Mouse (Mus musculus) adipocyte (in vitro differentiated cells): ENCODE results near the gene Arhgef28.
A peak's percentile ranks its signal among the peaks of the same experiment; 100 is the strongest.
"Not testable (repeated sequence)": the region's sequence is repeated elsewhere in the genome, so short reads cannot be mapped to it uniquely, and the experiment has no call there.

Source experiments
- DNase-seq: peaks from one replicate; pipeline ENCODE4 v3.0.0-alpha.2; 2016; ENCODE audit warnings: low spot score

Gene Arhgef28

DNA sequence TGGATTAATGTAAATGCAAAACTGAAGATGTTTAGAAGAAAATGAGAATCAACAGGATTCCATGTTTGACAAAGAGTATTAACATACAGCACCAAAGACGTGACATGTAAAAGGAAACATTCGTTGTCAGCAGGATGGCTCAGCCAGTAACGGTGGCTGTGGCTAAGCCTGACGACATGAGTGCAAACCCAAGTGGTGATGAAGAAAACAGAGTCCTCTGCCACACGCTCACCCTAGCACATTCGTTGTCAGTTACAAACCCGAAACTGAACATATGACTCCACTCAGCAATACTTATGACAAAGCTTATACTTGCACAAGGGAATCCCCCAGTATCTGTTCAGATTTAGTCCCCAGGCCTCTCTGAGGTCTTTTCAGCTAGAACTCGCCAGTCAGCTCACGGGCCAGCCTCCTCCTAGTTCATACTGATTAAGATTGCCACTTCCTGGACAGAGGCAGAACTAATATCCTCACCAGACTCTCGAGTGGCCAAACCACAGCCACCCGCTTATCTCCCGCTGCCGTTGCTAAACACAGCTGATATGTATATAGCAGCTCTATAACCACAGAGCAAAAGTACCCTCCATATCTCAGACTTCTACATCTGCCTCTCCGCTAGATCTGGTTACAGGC is 82.0 kb downstream of the Arhgef28 start:
- DNase-seq: no peak

DNA sequence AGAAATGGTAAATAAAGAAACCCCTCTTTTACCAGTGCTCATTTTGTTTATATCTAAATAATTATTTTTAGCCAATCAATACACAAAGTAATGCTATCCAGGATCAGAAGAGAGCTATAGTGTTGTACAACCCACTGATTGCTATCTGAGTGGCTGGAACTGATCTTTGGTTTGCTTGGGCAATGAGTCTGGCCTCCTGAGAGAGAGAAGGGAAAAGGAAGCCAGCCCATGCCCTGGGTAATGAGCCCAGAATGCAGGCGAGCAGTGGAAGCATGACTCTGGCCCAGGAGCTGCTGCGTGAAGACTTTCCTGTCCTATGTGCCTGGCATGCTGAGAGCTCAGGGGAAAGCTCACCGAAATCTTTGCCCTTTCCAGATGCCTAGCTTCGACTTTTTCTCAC is 83.5 kb downstream of the Arhgef28 start:
- DNase-seq: peak; percentile 8

DNA sequence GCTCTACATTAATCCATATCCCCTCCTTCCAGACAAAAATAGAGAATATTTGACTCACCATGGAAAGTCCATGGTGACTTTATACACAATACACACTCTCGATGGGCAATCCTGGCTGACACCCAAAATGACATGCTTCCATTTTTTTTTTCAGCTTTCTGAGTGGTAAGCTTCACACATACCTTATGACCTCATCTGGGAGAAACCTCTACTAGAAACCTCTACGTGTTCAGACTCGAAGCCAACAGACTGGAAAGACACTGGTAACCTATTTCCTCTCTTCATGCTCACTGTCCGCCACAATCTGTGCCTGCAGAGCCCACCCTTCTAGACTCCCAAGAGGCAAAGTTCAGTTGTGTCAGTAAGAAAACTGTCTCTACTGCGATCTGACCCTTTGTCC is 84.2 kb downstream of the Arhgef28 start:
- DNase-seq: no peak

DNA sequence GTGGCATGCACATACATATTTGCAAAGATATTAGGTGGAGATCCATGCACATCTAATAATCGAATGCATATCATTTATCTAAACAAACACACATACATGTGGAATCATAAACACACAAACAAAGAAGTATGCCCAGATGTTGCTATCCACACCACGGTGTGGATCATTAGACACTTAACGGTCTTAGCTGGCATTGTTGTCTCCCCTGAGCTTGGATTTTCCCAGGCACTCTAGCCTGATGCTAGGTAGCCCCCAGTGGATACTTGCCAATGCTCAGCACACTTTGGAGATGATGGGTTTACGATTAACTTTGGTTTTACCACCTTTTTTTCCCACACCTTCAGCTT is 85.1 kb downstream of the Arhgef28 start:
- no peak for DNase-seq

DNA sequence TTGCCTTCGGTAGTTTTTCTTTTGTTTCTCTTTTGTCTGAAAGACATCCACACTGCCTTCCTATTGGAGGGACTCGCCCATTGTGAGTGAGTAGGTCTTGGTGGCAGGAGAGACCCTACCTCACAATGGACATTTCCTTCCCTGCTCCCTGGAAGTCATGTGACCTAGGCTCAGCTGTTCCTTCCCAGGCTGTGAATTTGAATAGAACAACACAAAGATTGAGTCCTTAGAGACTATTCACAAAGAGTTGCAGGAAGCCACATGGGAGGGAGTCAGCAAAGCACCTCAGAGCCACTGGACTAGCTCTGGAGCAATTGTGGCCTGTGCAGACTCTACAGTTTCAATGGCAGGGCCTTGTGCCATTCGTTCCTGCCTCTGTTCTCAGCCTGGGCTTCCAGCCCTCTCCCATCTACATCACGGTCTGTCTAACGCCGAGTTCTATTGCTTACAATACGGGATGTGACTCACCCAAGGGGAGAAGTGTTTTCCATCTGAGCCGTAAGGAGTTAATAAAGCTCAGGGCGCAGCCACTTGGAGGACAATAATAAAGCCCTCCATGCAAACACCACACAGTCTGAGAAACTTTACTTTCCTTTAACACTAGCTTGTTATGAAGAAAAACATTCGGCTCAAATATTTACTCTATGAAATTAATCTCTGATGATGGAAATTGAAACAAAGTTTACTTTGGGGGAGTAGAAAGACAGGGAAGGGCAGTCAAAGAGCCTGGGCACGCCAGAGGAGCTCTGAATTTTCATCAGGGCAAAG is 85.7 kb downstream of the Arhgef28 start:
- DNase-seq: no peak

DNA sequence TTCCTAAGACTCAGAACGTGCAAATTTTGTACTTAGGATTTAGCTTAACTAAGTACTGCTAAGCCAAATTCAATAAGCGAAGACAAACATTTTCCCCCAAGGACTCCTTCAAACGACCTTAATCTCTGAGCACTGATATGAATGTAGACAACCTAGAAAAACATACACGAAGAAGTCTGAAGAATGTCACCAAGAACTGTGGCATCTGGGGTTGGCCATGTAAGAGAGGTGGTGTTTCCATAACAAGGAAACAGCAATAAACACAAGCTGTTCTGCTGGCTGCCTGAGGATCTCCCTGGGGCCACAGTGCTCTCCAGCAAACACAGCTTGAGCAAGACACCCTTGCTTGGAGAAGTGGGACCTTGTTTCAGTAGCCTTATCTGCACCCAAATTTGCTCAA is 87.9 kb downstream of the Arhgef28 start:
- DNase-seq: no peak

DNA sequence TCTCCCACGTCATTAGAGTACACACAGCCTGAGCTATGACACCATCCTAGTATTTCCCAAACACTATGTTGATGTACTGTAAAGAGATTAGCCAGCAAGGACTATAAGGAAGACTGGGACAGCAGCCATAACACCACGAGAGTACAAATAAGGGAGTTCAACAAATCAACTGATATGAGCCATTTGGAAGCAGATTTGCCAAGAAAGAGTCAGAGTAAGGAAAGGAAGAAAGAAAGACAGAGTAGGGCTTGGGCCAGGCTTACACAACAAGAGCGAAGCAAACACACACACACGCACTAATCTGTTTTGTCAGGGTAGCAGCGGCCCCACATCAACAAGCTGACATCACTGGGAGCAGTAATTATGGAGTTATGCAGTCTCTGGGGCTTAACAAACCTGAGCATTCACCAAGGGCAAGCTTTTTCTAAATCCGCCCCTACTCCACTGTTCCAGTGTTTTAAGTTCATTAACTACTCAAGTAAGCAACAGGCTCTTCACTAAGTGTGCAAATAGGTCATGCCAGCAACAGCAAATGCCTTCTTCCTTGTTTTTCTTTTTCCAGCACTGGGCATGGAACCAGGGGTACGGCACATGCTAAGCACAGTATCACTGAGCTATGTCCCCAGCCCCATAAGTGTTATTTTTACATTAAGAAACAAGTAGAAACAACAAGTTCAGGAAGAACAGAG is 88.5 kb downstream of the Arhgef28 start:
- peak; percentile 13 for DNase-seq

DNA sequence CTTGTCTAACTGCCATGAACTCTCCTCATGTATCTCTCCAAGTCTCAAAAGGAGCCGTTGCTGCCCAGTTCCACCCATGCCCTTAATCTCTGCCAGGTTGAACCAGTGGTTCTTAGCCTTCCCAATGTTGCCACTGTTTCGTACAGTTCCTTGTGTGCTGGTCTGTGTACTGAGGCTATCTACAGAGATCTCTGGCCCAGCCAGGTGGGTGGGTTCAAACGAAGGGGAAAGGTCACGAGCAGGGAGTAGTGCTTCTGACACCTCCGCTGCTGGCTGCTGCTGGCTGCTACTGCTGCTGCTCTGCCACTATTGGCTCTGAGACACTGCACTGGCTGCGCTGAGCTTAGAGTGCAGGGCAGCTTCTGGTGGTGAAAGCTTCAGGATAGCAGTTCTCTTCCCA is 90.6 kb downstream of the Arhgef28 start:
- DNase-seq: no peak

DNA sequence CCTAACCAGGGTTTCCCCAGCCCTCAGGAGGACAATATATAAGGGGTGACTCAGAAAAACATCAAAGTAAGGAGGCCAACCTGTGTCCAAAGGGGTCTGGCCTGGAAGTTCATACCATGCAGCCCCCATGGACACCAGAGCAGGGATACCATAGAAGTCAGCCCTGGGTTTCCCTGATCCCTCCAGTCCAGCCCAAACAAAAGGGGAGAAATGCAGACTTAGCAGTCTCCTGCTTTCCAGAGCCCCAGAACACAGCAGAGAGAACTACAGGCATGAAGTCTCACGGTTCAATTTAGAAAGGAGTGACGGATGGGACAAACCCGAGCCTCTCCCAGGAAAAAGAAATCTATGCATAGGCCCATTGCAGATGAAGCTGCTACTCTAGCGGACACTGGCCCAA is 91.2 kb downstream of the Arhgef28 start:
- no peak for DNase-seq

DNA sequence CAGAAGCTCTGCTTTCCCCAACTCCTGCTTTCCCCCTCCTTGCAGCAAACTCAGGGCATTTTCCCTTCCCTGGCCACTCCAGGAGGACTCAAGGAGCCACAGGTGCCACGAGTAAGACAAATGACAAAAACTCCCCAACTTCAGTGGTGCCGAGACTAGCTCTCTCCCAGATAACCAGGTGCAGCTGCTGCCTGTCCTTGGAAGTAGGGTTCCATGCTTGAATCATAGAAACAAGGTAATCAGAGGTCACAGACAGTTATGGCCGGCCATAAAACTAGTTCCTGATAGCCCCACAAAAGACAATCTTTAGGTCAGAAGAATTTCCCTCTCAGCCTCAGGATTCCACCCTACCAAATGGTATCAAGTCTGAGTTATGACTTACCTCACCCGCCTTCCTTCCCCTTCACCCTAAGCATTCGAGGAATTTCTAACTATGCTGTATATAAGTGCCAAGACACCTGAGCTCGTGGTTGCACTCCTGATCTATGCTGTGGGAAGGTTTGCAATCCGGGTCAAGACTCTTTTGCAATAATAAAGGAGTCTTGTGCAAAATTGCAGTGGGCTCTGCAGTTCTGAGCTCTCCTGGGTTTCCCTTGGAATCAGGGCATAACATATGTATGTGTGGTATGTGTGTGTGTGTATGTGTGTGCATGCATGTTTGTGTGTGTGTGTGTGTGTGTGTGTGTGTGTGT is 93.3 kb downstream of the Arhgef28 start:
- DNase-seq: no peak

DNA sequence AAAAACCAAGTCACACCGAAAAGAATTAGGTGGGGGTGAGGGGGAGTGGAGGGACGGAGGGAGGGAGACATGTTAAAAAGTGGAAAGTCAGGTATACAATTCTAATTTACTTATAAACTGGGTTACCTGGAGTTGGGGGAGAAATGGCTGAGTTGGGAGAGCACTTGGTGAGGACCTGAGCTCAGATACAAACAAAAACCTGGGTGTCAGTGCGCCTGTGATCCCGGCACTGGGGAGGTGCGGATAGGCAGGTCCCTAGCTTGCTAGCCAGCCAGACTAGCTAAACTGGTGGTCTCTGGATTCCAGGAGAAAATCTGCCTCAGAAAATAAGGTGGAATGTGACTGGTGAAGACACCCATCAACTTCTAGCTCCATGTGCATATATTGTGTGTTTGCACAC is 94.7 kb downstream of the Arhgef28 start:
- no peak for DNase-seq

DNA sequence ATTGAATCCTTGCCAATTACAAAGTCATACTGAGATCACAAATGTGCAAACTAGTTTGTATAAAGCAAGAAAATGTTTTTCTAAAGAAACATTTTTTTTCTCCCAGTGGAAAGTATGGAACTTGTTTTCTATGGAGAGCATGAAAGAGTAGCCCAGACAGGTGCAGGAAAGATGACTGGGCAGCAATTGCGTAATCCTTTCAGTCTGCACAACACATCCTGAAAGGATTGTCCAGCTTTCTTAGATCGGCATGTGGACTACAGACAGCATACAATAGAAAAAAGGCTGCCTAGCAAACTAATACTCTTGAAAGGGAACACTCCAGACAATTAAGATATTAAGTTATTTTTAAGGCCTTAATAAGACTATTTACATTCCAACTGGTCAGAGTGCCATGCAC is 95.2 kb downstream of the Arhgef28 start:
- DNase-seq: no peak

DNA sequence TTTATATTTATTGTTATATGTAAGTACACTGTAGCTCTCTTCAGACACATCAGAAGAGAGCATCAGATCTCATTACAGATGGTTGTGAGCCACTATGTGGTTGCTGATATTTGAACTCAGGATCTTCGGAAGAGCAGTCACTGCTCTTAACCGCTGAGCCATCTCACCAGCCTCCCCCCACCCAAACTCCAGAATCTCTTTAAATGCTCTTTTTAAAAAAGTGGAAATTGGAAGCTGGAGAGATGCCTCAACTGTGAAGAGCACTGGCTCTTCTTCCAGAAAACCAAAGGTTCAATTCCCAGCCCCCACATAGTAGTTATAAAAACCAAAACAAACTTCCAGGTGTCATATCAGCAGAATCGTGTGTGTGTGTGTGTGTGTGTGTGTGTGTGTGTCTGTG is 97.8 kb downstream of the Arhgef28 start:
- not testable (repeated sequence) for DNase-seq

DNA sequence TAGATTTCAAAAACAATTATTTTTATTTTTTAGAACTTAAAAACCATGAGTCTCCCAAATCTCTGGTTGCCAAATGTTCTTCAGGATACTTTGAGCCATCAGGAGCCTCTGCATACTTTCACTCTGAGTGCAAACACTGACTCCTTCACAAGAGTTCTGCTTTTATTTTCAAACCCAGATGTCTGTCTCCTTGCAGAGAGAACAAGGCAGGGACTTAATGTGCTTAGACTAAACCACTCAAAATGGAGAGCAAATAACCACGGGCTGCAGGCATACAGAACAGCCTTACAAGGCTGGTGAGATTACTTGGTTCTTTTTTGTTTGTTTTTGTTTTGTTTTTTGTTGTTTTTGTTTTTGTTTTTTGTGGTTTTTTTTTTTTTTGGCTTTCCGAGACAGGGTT is 98.6 kb downstream of the Arhgef28 start:
- DNase-seq: no peak

DNA sequence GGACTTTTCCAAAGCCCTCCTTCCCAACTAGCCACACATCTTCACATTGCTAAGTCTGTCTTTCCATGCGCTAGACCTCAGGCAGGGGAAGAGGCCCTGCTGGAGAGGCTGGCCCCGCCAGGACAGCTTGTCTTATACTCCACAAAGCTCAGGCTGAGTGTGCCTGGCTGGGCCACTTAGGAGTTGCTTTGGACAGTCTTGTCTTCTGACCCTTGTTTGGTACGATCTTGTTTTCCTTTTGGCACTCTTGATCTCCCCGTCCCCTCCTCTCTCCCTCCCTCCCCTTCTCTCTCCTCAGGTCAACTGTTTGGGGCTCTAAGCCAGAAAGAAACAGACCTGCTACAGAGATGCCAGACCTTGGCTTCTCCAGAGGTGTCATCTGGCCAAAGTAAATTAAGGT is 110.3 kb downstream of the Arhgef28 start:
- DNase-seq: no peak

DNA sequence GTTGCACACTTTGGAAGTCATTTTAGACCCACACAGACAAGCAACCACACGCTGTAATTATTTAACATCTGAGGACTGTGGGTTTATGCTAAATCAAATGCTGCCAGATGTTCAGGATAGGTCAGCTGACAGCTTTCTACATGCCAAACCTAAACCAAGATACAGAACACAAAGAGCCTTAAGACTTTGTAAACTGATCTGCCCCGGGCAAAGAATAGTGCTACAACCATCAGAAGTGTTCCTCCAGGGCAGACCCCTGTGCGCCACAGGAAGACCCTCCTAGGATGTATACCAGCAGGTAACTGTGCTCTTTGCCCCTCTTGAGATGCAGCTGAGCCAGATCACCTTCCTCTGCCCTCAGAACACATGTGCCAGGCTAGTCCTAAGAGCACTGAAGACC is 111.9 kb downstream of the Arhgef28 start:
- no peak for DNase-seq

DNA sequence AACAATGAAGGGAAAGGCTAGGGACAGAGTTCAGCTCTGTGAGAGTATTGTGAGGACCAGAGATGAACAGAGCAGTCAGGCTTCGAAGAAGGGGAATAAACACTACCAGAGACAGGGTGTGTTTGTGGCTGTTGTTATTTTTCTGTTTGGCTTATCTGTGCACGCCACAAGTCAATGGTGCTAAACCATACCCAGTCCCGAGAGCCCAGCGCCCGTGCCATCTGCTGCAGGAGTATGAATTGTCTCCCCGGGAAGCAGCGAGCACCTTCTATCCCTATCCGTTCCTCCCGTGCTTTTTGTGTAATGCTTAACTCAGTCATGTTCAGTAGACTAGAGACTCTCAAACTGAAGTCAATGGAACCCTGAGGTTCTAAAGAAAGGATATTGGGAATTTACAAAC is 112.8 kb downstream of the Arhgef28 start:
- DNase-seq: no peak

DNA sequence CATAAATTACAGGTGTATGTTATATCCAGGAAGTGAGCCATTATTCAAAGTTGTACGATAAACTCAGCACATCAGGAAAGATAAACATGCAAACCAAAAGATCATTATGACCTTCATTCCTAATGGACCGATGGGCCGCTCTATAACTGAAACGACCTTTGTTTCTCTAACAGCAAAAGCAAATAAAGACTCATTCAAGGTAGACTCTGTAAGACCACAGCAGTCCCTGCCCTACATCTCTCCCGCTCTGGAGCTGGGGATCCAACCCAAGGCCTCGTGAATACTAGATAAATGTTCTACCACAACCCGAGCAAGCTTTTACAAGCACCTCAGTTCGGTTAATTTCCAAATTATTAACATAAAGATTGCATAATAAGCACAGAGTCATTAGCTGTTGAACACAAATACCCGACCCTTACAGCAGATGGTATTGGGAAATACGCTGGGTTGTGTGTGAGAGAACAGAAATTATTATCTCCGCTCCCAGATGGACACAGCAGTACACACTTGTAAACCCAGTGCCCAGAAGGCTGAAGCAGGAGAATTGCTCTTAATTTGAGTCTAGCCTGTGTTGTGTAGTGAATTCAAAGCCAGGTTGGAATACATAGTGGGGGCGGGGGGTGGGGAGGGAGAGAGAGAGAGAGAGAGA is 113.8 kb downstream of the Arhgef28 start:
- DNase-seq: no peak

DNA sequence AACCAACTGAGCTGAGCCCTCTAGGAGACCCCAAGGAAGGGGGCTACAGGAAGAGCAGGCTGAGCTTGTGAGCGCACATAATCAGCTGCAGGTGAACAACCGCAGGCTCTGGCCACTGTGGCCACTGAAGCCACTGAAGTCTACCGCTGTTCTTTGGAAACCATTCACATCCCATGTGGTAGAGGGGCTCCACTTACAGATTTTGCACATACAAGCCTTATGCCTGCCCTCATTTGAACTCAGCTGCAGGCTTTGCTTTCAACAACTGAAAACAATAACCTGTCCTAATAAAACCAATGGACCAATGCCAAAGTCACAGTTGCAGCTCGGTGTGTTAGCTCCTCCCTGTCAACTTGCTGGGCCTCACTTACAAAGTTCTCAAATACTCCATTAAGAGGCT is 126.6 kb downstream of the Arhgef28 start:
- no peak for DNase-seq

DNA sequence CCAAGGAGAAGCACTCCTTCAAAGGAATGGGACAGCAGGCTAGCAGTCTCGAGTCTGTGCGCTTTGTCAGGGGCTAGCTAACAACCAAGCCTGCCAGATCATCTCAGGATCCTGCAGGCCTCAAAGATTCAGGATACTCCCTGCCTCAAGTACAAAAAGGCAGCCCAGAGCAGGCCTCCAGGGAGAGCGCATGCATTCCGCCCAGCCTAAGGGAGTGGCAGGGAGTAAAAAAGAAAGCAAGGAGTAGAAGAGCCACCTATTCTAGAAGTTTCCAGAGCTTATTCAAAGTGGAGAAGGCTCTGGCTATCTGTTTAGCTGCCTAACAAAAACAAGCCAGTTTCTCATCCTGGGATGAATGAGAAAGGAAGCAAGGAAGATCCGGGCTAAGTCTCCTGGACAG is 128.0 kb downstream of the Arhgef28 start:
- no peak for DNase-seq

DNA sequence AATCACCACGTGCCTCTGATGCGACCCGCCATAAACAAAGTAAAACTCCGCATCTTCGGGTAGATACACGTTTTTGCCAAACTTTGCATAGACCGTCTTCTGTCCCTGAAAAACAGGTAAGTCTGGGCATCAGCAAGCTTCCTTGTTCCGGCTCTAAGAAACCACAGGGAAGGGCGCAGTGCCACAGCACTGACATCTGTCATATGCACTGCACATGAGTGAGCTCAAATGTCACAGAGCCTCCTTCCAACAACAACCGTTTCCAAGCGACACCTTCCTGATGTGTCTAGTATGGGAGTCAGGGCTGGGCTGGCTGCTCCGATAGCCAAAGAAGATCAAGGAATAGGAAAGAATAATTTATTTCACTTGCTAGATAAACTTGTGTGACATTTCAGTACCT is 129.0 kb downstream of the Arhgef28 start:
- no peak for DNase-seq

DNA sequence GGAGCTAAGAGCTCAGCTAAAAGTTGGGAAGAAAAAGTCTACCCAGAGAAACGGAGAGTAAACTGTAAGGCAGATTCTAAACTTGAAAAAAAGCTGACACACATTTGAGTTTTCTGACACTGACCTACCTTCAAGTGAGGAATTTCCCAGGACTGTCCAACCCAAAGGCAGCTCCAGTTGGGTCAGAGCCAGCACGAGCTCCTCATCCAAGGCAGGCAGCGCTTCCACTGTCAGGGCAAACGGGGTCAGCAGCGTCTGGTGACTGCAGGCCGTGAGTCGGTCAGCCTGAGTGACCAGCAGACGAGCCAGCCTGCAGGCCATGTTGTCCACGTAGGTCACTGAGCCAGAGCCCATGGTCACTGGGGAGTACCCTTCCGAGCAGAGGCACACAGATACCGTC is 131.4 kb downstream of the Arhgef28 start:
- DNase-seq: no peak
